Mouse (Mus musculus): ENCODE results near the gene Abcc4.
A peak's percentile ranks its signal among the peaks of the same experiment; 100 is the strongest.
"Not testable (repeated sequence)": the region's sequence is repeated elsewhere in the genome, so short reads cannot be mapped to it uniquely, and the experiment has no call there.

The Abcc4 gene

GRCm38 (mm10) chr14:118579013-118579728, 126.8 kb downstream of the Abcc4 start:
- DNase-seq (ENCODE audit: low spot score), result no peak

GRCm38 (mm10) chr14:118577895-118578294, 128.1 kb downstream of the Abcc4 start:
- no peak for DNase-seq (ENCODE audit: low spot score)

- DNase-seq (ENCODE audit: low spot score), result no peak
Observed at GRCm38 (mm10) chr14:118572688-118573245, 133.3 kb downstream of the Abcc4 start.

- DNase-seq (ENCODE audit: low spot score), result no peak
Observed at GRCm38 (mm10) chr14:118569586-118569985, 136.4 kb downstream of the Abcc4 start.

- DNase-seq (ENCODE audit: low spot score), result peak; percentile 17
Observed at GRCm38 (mm10) chr14:118568116-118568673, 137.8 kb downstream of the Abcc4 start.

GRCm38 (mm10) chr14:118566809-118567208, 139.2 kb downstream of the Abcc4 start:
- DNase-seq (ENCODE audit: low spot score), result no peak

- no peak for DNase-seq (ENCODE audit: low spot score)
Observed at GRCm38 (mm10) chr14:118566214-118566688, 139.8 kb downstream of the Abcc4 start.

- no peak for DNase-seq (ENCODE audit: low spot score)
Observed at GRCm38 (mm10) chr14:118565696-118566095, 140.3 kb downstream of the Abcc4 start.

- DNase-seq (ENCODE audit: low spot score), result no peak
Observed at GRCm38 (mm10) chr14:118563570-118563969, 142.4 kb downstream of the Abcc4 start.

GRCm38 (mm10) chr14:118552901-118553475, 153.0 kb downstream of the Abcc4 start:
- no peak for DNase-seq (ENCODE audit: low spot score)

GRCm38 (mm10) chr14:118552390-118552789, 153.6 kb downstream of the Abcc4 start:
- DNase-seq (ENCODE audit: low spot score), result no peak

GRCm38 (mm10) chr14:118551725-118552285, 154.2 kb downstream of the Abcc4 start:
- DNase-seq (ENCODE audit: low spot score), result peak; percentile 44

- peak; percentile 25 for DNase-seq (ENCODE audit: low spot score)
Observed at GRCm38 (mm10) chr14:118551061-118551724, 154.8 kb downstream of the Abcc4 start.

- no peak for DNase-seq (ENCODE audit: low spot score)
Observed at GRCm38 (mm10) chr14:118544493-118544892, 161.5 kb downstream of the Abcc4 start.

GRCm38 (mm10) chr14:118542947-118543346, 163.1 kb downstream of the Abcc4 start:
- DNase-seq (ENCODE audit: low spot score), result no peak

- DNase-seq (ENCODE audit: low spot score), result no peak
Observed at GRCm38 (mm10) chr14:118531539-118531938, 174.5 kb downstream of the Abcc4 start.

GRCm38 (mm10) chr14:118514280-118515031, 191.6 kb downstream of the Abcc4 start:
- no peak for DNase-seq (ENCODE audit: low spot score)

- DNase-seq (ENCODE audit: low spot score), result not testable (repeated sequence)
Observed at GRCm38 (mm10) chr14:118511715-118512114, 194.3 kb downstream of the Abcc4 start.

- no peak for DNase-seq (ENCODE audit: low spot score)
Observed at GRCm38 (mm10) chr14:118510793-118511192, 195.2 kb downstream of the Abcc4 start.

GRCm38 (mm10) chr14:118510216-118510615, 195.8 kb downstream of the Abcc4 start:
- DNase-seq (ENCODE audit: low spot score), result no peak

GRCm38 (mm10) chr14:118507829-118508228, 198.2 kb downstream of the Abcc4 start:
- no peak for DNase-seq (ENCODE audit: low spot score)

Measured in c-Kit-positive CD71-positive TER-119-positive erythroid progenitor cells, embryonic 14.5 days (primary cell).